Mouse (Mus musculus) heart, postnatal 0 days (tissue): ENCODE results near the gene Gng10. TPM values are rescaled to one million over a fixed set of nuclear protein-coding genes. Genes with fewer than 3 reads are reported as not detected.

Source experiments
- ATAC-seq: fragments of 200-750 bp; cut with Nextera tagmentation; 2 replicates; pipeline ENCODE4 v1.8.0; 2017; ENCODE audit warnings: low read depth, moderate number of reproducible peaks, moderate library complexity; ENCODE audit not compliant: insufficient read depth
- DNase-seq: peaks from one replicate; pipeline ENCODE4 v3.0.0-alpha.2; 2016; ENCODE audit warnings: low spot score
- H3K27ac ChIP-seq: fragments of 300-500 bp; sonication (generic); 2 replicates; pipeline ENCODE4 v1.5.1; 2014; ENCODE audit warnings: low read depth, mild to moderate bottlenecking
- H3K27me3 ChIP-seq: fragments of 300-500 bp; sonication (generic); 2 replicates; pipeline ENCODE4 v1.6.1; 2014; ENCODE audit warnings: low read length, mixed read lengths; ENCODE audit not compliant: control insufficient read depth, insufficient read depth
- H3K36me3 ChIP-seq: fragments of 300-500 bp; sonication (generic); replicated peaks from 2 replicates; pipeline ENCODE4 v1.6.1; 2014; ENCODE audit warnings: low read length, mixed read lengths; ENCODE audit not compliant: control insufficient read depth, insufficient read depth
- H3K4me1 ChIP-seq: fragments of 300-500 bp; sonication (generic); 2 replicates; pipeline ENCODE4 v1.6.1; 2014; ENCODE audit warnings: antibody characterized with exemption; ENCODE audit not compliant: control insufficient read depth, insufficient read depth
- H3K4me2 ChIP-seq: fragments of 300-500 bp; sonication (generic); 2 replicates; pipeline ENCODE4 v1.6.1; 2014; ENCODE audit warnings: low read depth, mild to moderate bottlenecking, low read length, moderate library complexity
- H3K4me3 ChIP-seq: fragments of 300-500 bp; sonication (generic); 2 replicates; pipeline ENCODE4 v1.5.1; 2014; ENCODE audit warnings: low read depth, low read length
- H3K9ac ChIP-seq: fragments of 300-500 bp; sonication (generic); replicated peaks from 2 replicates; pipeline ENCODE4 v1.6.1; 2014; ENCODE audit warnings: low read depth, low read length, mixed read lengths
- H3K9me3 ChIP-seq: fragments of 300-500 bp; sonication (generic); replicated peaks from 2 replicates; pipeline ENCODE4 v1.6.1; 2016; ENCODE audit warnings: low read length; ENCODE audit not compliant: control insufficient read depth
- CTCF ChIP-seq: IDR thresholded peaks from 2 replicates; pipeline ENCODE4 v1.5.1; 2016; ENCODE audit warnings: antibody characterized with exemption, control low read depth, low read depth
- EP300 ChIP-seq: IDR thresholded peaks from 2 replicates; pipeline ENCODE4 v1.6.1; 2016; ENCODE audit warnings: antibody characterized with exemption, low read depth
- WGBS: fragments of 180-500 bp; shearing (Covaris S2); extraction: QIAGEN DNeasy Blood & Tissue Kit; methylation state at CpG from one replicate; pipeline ENCODE4 v1.1.7; 2014; 5-methylcytosine and 5-hydroxymethylcytosine counted together
- polyA plus RNA-seq: library from polyadenylated mRNA; unstranded; fragments of >200 nt; fragmentation: Nextera tagmentation; extraction: Ambion mirVana; gene quantifications from 2 replicates; pipeline ENCODE4 v1.2.1, GENCODE M21; 2015
- total RNA-seq: library from RNA; depleted of rRNA; stranded (reverse); fragments of >200 nt; gene quantifications from 2 replicates; pipeline ENCODE4 v1.2.3, GENCODE M21; 2014; ENCODE audit warnings: low replicate concordance

Gng10 gene
- total and polyA plus RNA-seq, 2 experiments from 2014 or later: 34.2 to 41.3 TPM

DNA sequence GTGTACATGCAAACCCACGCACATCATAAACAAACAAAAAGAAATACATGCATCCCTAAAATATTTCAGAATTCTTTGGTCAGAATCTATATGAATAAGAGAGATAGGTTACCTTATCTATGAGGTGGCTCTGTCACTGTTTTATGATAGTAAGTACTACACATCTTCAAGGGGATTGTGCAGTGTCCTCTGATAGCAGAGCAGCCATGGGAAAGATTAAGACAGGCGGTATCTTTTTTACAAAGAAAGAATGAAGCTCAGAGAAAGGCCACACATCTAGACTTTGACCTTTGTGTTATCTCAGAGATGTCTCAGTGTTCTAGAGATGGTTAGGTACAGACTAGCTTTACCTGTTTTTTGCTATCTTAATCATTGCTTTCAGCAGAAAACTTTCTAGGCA lies 18.0 kb upstream of the Gng10 start:
- Histone ChIP-seq H3K9ac (no peak overlapping the region), H3K27me3 (no peaks in the 10 kb centered on the region), H3K27ac (no peak overlapping the region), H3K9me3 (no peaks in the 10 kb centered on the region), H3K4me3 (no peak overlapping the region), H3K4me2 (no peak overlapping the region), H3K4me1 (no peaks in the 10 kb centered on the region; the same call in 1 of the 2 replicates), H3K36me3 (peaks cover 28% of the 10 kb centered on the region)
- DNase-seq: no peak
- WGBS: 86% methylated on average over 2 of the region's 2 CpGs
- TF ChIP-seq CTCF: no peak
- TF ChIP-seq EP300: no peak
- ATAC-seq: no peak

- no peak overlapping the region for H3K9ac ChIP-seq
- peak overlapping the region; percentile 86 for H3K4me2 ChIP-seq
- no peaks in the 10 kb centered on the region for H3K36me3 ChIP-seq
- peak overlapping the region; percentile 78 for H3K4me3 ChIP-seq
- no peaks in the 10 kb centered on the region for H3K9me3 ChIP-seq
- TF ChIP-seq EP300 (no peak), CTCF (no peak)
- no peaks in the 10 kb centered on the region for H3K4me1 ChIP-seq
- no peaks in the 10 kb centered on the region for H3K27me3 ChIP-seq
- no peak for ATAC-seq
- H3K27ac ChIP-seq: no peak overlapping the region
- WGBS: 82% methylated on average over 10 of the region's 10 CpGs
- DNase-seq: no peak
Observed at GRCm38 (mm10) chr4:59034325-59034917, 467 bp upstream of the Gng10 start.

DNA sequence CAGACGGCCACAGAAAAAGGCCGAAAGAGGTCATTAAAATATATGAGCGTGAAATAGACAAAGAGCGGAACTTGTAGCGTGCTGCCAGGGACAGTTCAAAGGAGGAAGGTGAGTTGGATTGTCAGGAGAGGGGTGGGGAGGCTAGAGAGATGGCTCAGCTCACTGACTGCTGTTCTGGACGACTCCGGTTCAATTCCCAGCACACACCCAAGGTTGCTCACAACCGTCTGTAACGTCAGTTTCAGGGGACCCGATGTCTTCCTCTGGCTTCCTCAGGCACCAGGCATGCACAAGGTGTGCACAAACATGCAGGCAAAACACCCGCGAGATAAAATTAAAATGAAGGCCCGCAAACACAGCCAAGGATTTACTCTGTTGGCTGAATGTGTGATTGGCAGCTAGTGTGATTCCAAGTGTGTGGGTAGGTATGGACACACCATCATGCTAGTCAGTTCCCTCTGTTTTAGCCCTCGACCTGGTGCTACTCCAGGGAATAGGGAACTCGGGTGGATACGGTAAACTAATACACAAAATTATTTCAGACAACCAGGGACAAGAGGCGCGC lies 980 bp downstream of the Gng10 start:
- H3K27me3 ChIP-seq: no peaks in the 10 kb centered on the region
- no peaks in the 10 kb centered on the region for H3K9me3 ChIP-seq
- no peak overlapping the region for H3K27ac ChIP-seq
- no peak overlapping the region for H3K9ac ChIP-seq
- H3K4me3 ChIP-seq: peak overlapping the region; percentile 78
- DNase-seq (no peak), ATAC-seq (no peak)
- no peak for TF ChIP-seq CTCF
- no peak for TF ChIP-seq EP300
- H3K4me2 ChIP-seq: peak overlapping the region; percentile 86
- WGBS: 73% methylated on average over 18 of the region's 18 CpGs
- H3K36me3 ChIP-seq: 0 out of 2 replicates have a peak, but pooled peaks cover 6% of the 10 kb centered on the region
- no peaks in the 10 kb centered on the region for H3K4me1 ChIP-seq

- Histone ChIP-seq H3K36me3 (0 out of 2 replicates have a peak, but pooled peaks cover 6% of the 10 kb centered on the region), H3K4me2 (no peak overlapping the region), H3K4me1 (no peaks in the 10 kb centered on the region), H3K27me3 (no peaks in the 10 kb centered on the region), H3K9ac (no peak overlapping the region), H3K4me3 (no peak overlapping the region), H3K9me3 (no peaks in the 10 kb centered on the region), H3K27ac (no peak overlapping the region)
- WGBS: 46% methylated on average over 13 of the region's 13 CpGs
- DNase-seq (peak; percentile 58), ATAC-seq (0 out of 2 replicates have a peak, but pooled peaks have one; percentile 25)
- TF ChIP-seq EP300 (no peak), CTCF (peak; percentile 84)
Observed at GRCm38 (mm10) chr4:59036490-59037127, 1.7 kb downstream of the Gng10 start.

DNA sequence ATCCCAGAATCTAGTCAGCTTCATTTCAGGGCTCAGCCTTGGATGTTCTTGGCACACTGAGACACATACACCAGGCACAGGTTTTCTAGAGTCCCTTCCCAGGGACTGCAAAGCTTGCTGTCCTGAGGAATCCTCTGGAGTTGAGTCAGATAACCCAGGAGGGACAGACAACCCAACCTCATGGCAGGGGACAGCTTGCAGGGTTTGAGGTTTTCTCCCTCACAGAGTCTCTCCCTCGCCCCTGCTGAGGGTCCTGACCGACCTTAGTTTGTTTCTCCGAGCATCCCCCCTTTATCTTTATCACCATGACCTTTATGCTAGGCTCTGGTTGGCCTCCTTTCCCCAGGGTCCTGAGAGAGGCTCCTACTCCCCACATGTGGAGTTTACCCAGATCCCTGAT lies 2.6 kb downstream of the Gng10 start:
- Histone ChIP-seq H3K9ac (no peak overlapping the region), H3K27ac (no peak overlapping the region), H3K4me2 (no peak overlapping the region), H3K9me3 (no peaks in the 10 kb centered on the region), H3K4me1 (no peaks in the 10 kb centered on the region), H3K4me3 (no peak overlapping the region), H3K27me3 (no peaks in the 10 kb centered on the region), H3K36me3 (0 out of 2 replicates have a peak, but pooled peaks cover 6% of the 10 kb centered on the region)
- no peak for DNase-seq
- TF ChIP-seq CTCF: no peak
- no peak for TF ChIP-seq EP300
- ATAC-seq: no peak
- WGBS: 70% methylated on average over 3 of the region's 3 CpGs
